ENCODE assay signal across 21 mouse cellular contexts in genomic region chr2:164560106-164560505, GRCm38 (mm10). TPM values are rescaled to one million over a fixed set of nuclear protein-coding genes. Genes with fewer than 3 reads are reported as not detected.
"Had no signal": no experiment of that assay in that cellular context is flagged by ENCODE, and none has a peak within 500 bp of the region (broad histone marks: within the 10 kb centered on the region; RNA-seq: fewer than 3 reads in every experiment).

No protein-coding gene starts in this region.

- DNase-seq: gastrocnemius, postnatal 14 days; gastrocnemius, postnatal 36 days; heart, adult 2 months; heart, postnatal 10 days; heart, postnatal 4 days; kidney, adult 11 months; kidney, adult 2 months; kidney, adult 9 months; kidney, postnatal 14 days; kidney, postnatal 36 days; liver; liver, embryonic 13.5 days had no signal

RNA-seq across cellular contexts. Expression of gene Wfdc2, which starts 2.1 kb away (rescaled TPM):
- total RNA-seq: gastrocnemius, adult 18-20 months; gastrocnemius, adult 8-10 months; gastrocnemius, postnatal 14 days; left cerebral cortex, postnatal 36 days had no signal

RNA-seq across cellular contexts. Expression of gene Spint3, which starts 13.2 kb away (rescaled TPM):
- total RNA-seq: gastrocnemius, adult 18-20 months; gastrocnemius, adult 8-10 months; gastrocnemius, postnatal 14 days; gastrocnemius, postnatal 36 days; heart, adult 2 months; heart, postnatal 10 days; heart, postnatal 25 days; heart, postnatal 4 days; layer of hippocampus, adult 18-20 months; layer of hippocampus, postnatal 10 days; layer of hippocampus, postnatal 25 days; left cerebral cortex, adult 2 months; left cerebral cortex, postnatal 14 days; left cerebral cortex, postnatal 36 days had no signal

RNA-seq across cellular contexts. Expression of gene Wfdc6a, which starts 25.1 kb away (rescaled TPM):
- total RNA-seq: gastrocnemius, adult 18-20 months; gastrocnemius, adult 8-10 months; gastrocnemius, postnatal 14 days; gastrocnemius, postnatal 36 days; heart, postnatal 10 days; heart, postnatal 4 days; layer of hippocampus, adult 18-20 months; layer of hippocampus, postnatal 25 days; left cerebral cortex, adult 2 months; left cerebral cortex, postnatal 36 days had no signal

RNA-seq across cellular contexts. Expression of gene Eppin, which starts 33.3 kb away (rescaled TPM):
- total RNA-seq: gastrocnemius, adult 18-20 months; gastrocnemius, adult 8-10 months; gastrocnemius, postnatal 14 days; gastrocnemius, postnatal 36 days; heart, adult 2 months; heart, postnatal 10 days; heart, postnatal 25 days; heart, postnatal 4 days; layer of hippocampus, adult 18-20 months; layer of hippocampus, postnatal 10 days; layer of hippocampus, postnatal 25 days; left cerebral cortex, adult 2 months; left cerebral cortex, postnatal 14 days; left cerebral cortex, postnatal 36 days had no signal

RNA-seq across cellular contexts. Expression of gene Wfdc6b, which starts 53.2 kb away (rescaled TPM):
- total RNA-seq: gastrocnemius, adult 18-20 months; gastrocnemius, adult 8-10 months; gastrocnemius, postnatal 14 days; gastrocnemius, postnatal 36 days; heart, adult 2 months; heart, postnatal 10 days; heart, postnatal 25 days; heart, postnatal 4 days; layer of hippocampus, adult 18-20 months; layer of hippocampus, postnatal 10 days; layer of hippocampus, postnatal 25 days; left cerebral cortex, adult 2 months; left cerebral cortex, postnatal 14 days; left cerebral cortex, postnatal 36 days had no signal
